Mouse (Mus musculus): ENCODE results near the gene Tmem181a. TPM values are rescaled to one million over a fixed set of nuclear protein-coding genes. Genes with fewer than 3 reads are reported as not detected.
"Not testable (repeated sequence)": the region's sequence is repeated elsewhere in the genome, so short reads cannot be mapped to it uniquely, and the experiment has no call there.

Tmem181a gene
- polyA plus RNA-seq, 1 experiment from 2014 or later = 23.9 TPM

- H3K27ac ChIP-seq (replicated peaks); H3K4me3 ChIP-seq; DNase-seq (ENCODE audit: low spot score); H3K27me3 ChIP-seq (replicated peaks; ENCODE audit: low read depth, poor library complexity, severe bottlenecking); H3K36me3 ChIP-seq (replicated peaks); H3K4me1 ChIP-seq; H3K9me3 ChIP-seq: not testable (repeated sequence)
- 59% methylated on average over 4 of the region's 4 CpGs for WGBS
Observed at GRCm38 (mm10) chr17:6315706-6316105, 59.0 kb downstream of the Tmem181a start.

GRCm38 (mm10) chr17:6316379-6317126 is 59.9 kb downstream of the Tmem181a start:
- H3K4me3 ChIP-seq = peak overlapping the region; percentile 60
- H3K27ac ChIP-seq (replicated peaks); H3K9me3 ChIP-seq; H3K36me3 ChIP-seq (replicated peaks); H3K27me3 ChIP-seq (replicated peaks; ENCODE audit: low read depth, poor library complexity, severe bottlenecking); H3K4me1 ChIP-seq: not testable (repeated sequence)
- WGBS = 4% methylated on average over 38 of the region's 38 CpGs
- DNase-seq (ENCODE audit: low spot score) = peak; percentile 48

- H3K27ac ChIP-seq (replicated peaks); H3K36me3 ChIP-seq (replicated peaks); H3K9me3 ChIP-seq; H3K27me3 ChIP-seq (replicated peaks; ENCODE audit: low read depth, poor library complexity, severe bottlenecking); H3K4me1 ChIP-seq: not testable (repeated sequence)
- H3K4me3 ChIP-seq = peak within 1 kb of the TSS; percentile 60
- DNase-seq (ENCODE audit: low spot score) = peak; percentile 98
- 11% methylated on average over 23 of the region's 23 CpGs for WGBS
Observed at GRCm38 (mm10) chr17:6317339-6317985, 60.8 kb downstream of the Tmem181a start, which contains the start of gene Dynlt1a. Dynlt1a (minus strand) TSS chr17:6317500.

DNA sequence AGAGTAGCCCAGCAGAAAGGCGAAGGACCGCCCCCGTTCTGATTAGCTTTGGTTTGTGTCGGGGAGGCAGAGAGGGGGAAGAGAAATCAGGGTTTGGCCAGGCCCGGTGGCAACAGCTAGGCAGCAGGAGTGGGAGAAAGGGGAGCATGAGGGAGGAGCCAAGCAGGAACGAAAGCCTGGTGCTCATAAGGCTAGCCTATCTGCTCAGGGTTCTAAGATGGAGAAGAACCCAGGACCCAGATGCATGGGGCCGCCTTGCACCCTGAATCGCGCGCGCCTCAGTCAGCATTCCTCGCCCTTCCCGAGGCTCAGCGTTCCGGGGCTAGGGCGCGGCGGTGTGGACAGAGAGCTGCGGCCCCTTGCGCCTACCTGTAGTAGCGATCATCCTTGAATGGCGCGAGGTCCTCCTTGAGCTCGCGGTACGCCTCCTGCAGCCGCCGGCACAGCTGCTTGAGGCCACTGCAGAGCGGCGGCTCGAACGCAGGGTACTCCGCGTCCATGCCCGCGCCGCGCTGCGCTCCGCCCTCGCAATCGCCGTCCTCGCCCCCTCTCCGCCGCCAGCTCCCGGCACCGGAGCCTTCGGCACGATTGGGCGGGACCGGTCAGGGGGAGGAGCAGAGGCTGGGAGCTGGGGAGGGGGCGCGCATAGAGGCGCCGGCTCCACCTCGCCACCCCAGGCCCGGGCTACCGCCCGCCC is 64.6 kb downstream of the Tmem181a start:
- not testable (repeated sequence) for H3K27ac ChIP-seq (replicated peaks); H3K9me3 ChIP-seq; H3K27me3 ChIP-seq (replicated peaks; ENCODE audit: low read depth, poor library complexity, severe bottlenecking); H3K36me3 ChIP-seq (replicated peaks); DNase-seq (ENCODE audit: low spot score); H3K4me3 ChIP-seq; H3K4me1 ChIP-seq
- WGBS = under 1% methylated on average over 21 of the region's 60 CpGs

DNA sequence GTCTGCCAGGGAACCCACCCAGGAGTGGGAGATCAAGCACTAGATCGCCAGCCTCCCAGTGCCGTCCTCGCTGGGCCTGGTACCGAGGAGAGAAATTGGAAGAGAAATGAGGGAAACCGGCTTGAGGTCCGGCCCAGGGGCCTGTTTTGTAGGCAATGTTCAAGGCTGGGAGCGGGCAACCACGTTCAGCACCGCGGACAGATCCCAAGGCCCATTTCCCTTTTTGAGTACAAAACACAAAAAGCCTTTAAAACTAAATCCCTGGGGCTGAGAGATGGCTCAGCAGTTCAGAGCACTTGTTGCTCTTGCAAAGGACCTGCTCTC is 65.1 kb downstream of the Tmem181a start:
- not testable (repeated sequence) for H3K4me1 ChIP-seq; H3K4me3 ChIP-seq; H3K27me3 ChIP-seq (replicated peaks; ENCODE audit: low read depth, poor library complexity, severe bottlenecking); H3K27ac ChIP-seq (replicated peaks); H3K9me3 ChIP-seq; DNase-seq (ENCODE audit: low spot score); H3K36me3 ChIP-seq (replicated peaks)
- WGBS = no CpG with 5 or more reads among the region's 10 CpGs

DNA sequence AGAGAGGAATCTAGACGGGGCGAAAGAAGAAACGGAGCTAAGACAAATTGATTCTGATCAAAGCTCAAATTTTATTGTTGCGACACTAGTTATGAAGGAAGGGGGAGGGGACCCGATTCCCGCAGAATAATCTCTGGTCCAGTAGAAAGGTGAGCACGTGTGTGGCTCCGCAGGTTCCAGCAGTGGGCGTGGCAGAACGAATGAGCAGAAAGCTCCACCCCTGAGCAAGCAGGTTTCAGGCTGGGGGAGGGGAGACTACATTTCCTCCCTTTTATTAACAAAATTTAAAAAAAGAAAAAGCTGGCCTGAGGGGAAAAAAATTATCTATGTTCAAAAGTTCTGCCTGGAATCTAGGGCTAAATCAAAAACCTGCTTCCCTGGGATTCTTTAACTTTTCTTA is 68.4 kb downstream of the Tmem181a start:
- DNase-seq (ENCODE audit: low spot score); H3K27me3 ChIP-seq (replicated peaks; ENCODE audit: low read depth, poor library complexity, severe bottlenecking); H3K27ac ChIP-seq (replicated peaks); H3K4me1 ChIP-seq; H3K36me3 ChIP-seq (replicated peaks); H3K4me3 ChIP-seq; H3K9me3 ChIP-seq: not testable (repeated sequence)
- 64% methylated on average over 10 of the region's 10 CpGs for whole genome bisulfite sequencing

DNA sequence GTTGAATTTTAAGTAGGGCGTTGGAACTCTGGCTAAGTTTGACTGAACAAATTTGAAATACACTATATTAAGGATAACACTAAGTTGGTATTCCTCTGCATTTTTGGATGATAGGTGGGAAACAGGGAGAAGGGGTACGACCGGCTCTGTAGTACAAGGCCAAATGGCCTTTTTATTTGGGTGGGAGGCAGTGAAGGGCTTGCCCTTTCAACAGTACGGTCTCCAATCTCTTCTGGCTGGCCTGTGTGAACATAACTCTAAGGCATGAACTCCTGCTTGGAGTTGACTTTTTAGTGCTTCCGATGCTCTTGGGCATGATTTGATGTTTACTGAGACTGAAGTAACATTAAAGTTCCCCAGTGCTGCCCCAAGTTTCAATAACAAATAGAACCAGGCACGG is 68.9 kb downstream of the Tmem181a start:
- not testable (repeated sequence) for H3K4me3 ChIP-seq; H3K4me1 ChIP-seq; H3K36me3 ChIP-seq (replicated peaks); H3K27ac ChIP-seq (replicated peaks); H3K27me3 ChIP-seq (replicated peaks; ENCODE audit: low read depth, poor library complexity, severe bottlenecking); H3K9me3 ChIP-seq; DNase-seq (ENCODE audit: low spot score)
- WGBS = 70% methylated on average over 6 of the region's 6 CpGs

DNA sequence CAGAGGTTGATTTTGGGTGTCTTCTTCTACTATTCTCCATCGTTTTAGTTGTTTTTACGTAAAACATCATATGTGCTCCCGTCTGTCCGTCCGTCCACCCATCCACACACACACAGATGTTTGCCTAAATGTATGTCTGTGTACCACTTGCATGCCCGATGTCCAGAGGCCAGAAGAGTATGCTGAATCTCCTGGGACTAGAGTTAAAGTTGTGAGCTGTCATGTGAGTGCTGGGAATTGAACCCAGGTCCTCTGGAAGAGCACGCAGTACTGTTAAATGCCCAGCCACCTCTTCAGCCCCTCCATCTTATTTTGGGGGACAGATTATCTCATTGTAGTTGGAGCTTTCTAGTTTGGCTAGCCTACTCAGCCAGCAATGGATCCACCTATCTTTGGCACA is 70.9 kb downstream of the Tmem181a start:
- not testable (repeated sequence) for DNase-seq (ENCODE audit: low spot score); H3K27ac ChIP-seq (replicated peaks); H3K4me3 ChIP-seq; H3K36me3 ChIP-seq (replicated peaks); H3K9me3 ChIP-seq; H3K4me1 ChIP-seq; H3K27me3 ChIP-seq (replicated peaks; ENCODE audit: low read depth, poor library complexity, severe bottlenecking)
- 93% methylated on average over 7 of the region's 7 CpGs for WGBS

GRCm38 (mm10) chr17:6328997-6329396 is 72.3 kb downstream of the Tmem181a start:
- H3K4me3 ChIP-seq; H3K27ac ChIP-seq (replicated peaks); H3K27me3 ChIP-seq (replicated peaks; ENCODE audit: low read depth, poor library complexity, severe bottlenecking); H3K4me1 ChIP-seq; H3K9me3 ChIP-seq; H3K36me3 ChIP-seq (replicated peaks); DNase-seq (ENCODE audit: low spot score): not testable (repeated sequence)
- 78% methylated on average over 4 of the region's 4 CpGs for WGBS

GRCm38 (mm10) chr17:6342606-6343294 is 86.1 kb downstream of the Tmem181a start:
- H3K27me3 ChIP-seq (replicated peaks; ENCODE audit: low read depth, poor library complexity, severe bottlenecking); H3K9me3 ChIP-seq; DNase-seq (ENCODE audit: low spot score); H3K4me3 ChIP-seq; H3K36me3 ChIP-seq (replicated peaks); H3K27ac ChIP-seq (replicated peaks); H3K4me1 ChIP-seq: not testable (repeated sequence)
- 100% methylated on average over 1 of the region's 12 CpGs for WGBS

GRCm38 (mm10) chr17:6355256-6355655 is 98.6 kb downstream of the Tmem181a start:
- H3K36me3 ChIP-seq (replicated peaks); H3K4me1 ChIP-seq; H3K4me3 ChIP-seq; H3K27me3 ChIP-seq (replicated peaks; ENCODE audit: low read depth, poor library complexity, severe bottlenecking); H3K27ac ChIP-seq (replicated peaks); H3K9me3 ChIP-seq; DNase-seq (ENCODE audit: low spot score): not testable (repeated sequence)
- WGBS = 85% methylated on average over 10 of the region's 10 CpGs
